Mouse (Mus musculus) spleen, adult 2 months (tissue): ENCODE results near the gene Bri3. TPM values are rescaled to one million over a fixed set of nuclear protein-coding genes. Genes with fewer than 3 reads are reported as not detected.

Source experiments
- DNase-seq, 2 experiments: peaks; one replicate each; pipeline versions ENCODE4 v3.0.0 to v3.0.0-alpha.2; 2012 to 2021; ENCODE audit warnings: low spot score in 2 of 2, low read depth in 1 of 2
- H3K27ac ChIP-seq: fragments of 200-500 bp; 2 replicates; pipeline ENCODE4 v1.5.1; 2012; ENCODE audit warnings: low read length, inconsistent platforms; ENCODE audit not compliant: insufficient read depth
- H3K27me3 ChIP-seq: fragments of 200-500 bp; 2 replicates; pipeline ENCODE4 v1.6.1; 2012; ENCODE audit warnings: mild to moderate bottlenecking, moderate library complexity, low read length, inconsistent platforms; ENCODE audit not compliant: control insufficient read depth, insufficient read depth
- H3K36me3 ChIP-seq: fragments of 200-500 bp; 2 replicates; pipeline ENCODE4 v1.6.1; 2012; ENCODE audit warnings: mild to moderate bottlenecking, low read length, inconsistent platforms; ENCODE audit not compliant: control insufficient read depth, insufficient read depth
- H3K4me1 ChIP-seq: fragments of 200-500 bp; 2 replicates; pipeline ENCODE4 v1.6.1; 2011; ENCODE audit warnings: inconsistent platforms; ENCODE audit not compliant: control insufficient read depth, insufficient read depth, insufficient read length
- H3K4me3 ChIP-seq: fragments of 200-500 bp; 2 replicates; pipeline ENCODE4 v1.5.1; 2011; ENCODE audit warnings: mild to moderate bottlenecking, inconsistent platforms; ENCODE audit not compliant: insufficient read depth, insufficient read length; ENCODE audit errors: extremely low read depth
- CTCF ChIP-seq: fragments of 200-500 bp; IDR thresholded peaks from 2 replicates; pipeline ENCODE4 v1.5.1; 2011; ENCODE audit warnings: mild to moderate bottlenecking, inconsistent platforms; ENCODE audit not compliant: insufficient read depth, insufficient read length, insufficient replicate concordance; ENCODE audit errors: extremely low read depth
- POLR2A ChIP-seq: fragments of 200-500 bp; IDR thresholded peaks from 2 replicates; pipeline ENCODE4 v1.6.1; 2011; ENCODE audit warnings: low read depth, low read length, inconsistent platforms
- WGBS: fragments of 180-500 bp; shearing (Covaris S2); methylation state at CpG from one replicate; pipeline ENCODE4 v1.1.7; 2018; 5-methylcytosine and 5-hydroxymethylcytosine counted together
- polyA plus RNA-seq: library from polyadenylated mRNA; depleted of rRNA; stranded (reverse); fragments of >200 nt; gene quantifications from 2 replicates; pipeline ENCODE4 v1.2.3, GENCODE M21; 2012

The Bri3 gene
- polyA plus RNA-seq, 1 experiment: 50.2 TPM

DNA sequence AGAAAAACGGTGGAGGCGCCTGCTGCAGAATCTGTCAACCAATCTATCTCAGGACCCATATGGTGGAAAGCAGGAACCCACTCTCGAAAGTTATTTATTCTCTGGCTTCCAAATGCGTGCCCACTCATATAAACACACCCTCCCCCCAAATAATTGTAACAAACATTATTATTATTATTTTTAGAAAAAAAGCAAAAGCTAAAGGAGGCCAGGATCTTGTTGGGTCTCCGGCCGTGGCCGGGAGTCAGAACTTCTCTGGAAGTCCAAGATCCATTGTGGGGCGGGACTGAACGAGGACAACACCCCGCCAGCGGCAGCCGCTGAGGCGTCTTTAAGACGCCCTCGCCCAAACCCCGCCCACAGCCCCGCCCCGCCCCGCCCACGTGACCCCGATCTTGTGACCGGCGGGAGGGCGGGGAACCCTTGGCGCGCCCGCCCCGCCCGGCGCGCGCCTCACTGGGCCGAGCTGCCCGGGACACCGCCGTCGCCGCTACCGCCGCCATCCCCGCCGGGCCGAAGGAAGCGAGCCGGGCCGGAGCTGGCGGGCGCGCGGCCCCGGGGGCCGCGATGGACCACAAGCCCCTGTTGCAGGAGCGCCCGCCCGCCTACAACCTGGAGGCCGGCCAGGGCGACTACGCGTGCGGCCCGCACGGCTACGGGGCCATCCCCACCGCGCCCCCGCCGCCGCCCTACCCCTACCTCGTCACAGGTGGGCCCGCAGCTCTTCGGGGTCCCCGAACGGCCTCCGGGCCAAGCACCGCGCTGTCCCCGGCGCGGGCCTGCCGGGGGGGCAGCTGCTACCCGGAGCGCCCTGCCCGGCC is 10.8 kb downstream of the Bri3 start:
- Histone ChIP-seq H3K36me3 (no peaks in the 10 kb centered on the region), H3K4me1 (peaks cover 24% of the 10 kb centered on the region; the same call in 1 of the 2 replicates), H3K4me3 (peak overlapping the region; percentile 72), H3K27ac (peak overlapping the region; percentile 65), H3K27me3 (no peaks in the 10 kb centered on the region)
- peak; percentile 28 for TF ChIP-seq POLR2A
- TF ChIP-seq CTCF: no peak
- under 1% methylated on average over 72 of the region's 84 CpGs for WGBS
- DNase-seq: peak; percentile 69 to 80

DNA sequence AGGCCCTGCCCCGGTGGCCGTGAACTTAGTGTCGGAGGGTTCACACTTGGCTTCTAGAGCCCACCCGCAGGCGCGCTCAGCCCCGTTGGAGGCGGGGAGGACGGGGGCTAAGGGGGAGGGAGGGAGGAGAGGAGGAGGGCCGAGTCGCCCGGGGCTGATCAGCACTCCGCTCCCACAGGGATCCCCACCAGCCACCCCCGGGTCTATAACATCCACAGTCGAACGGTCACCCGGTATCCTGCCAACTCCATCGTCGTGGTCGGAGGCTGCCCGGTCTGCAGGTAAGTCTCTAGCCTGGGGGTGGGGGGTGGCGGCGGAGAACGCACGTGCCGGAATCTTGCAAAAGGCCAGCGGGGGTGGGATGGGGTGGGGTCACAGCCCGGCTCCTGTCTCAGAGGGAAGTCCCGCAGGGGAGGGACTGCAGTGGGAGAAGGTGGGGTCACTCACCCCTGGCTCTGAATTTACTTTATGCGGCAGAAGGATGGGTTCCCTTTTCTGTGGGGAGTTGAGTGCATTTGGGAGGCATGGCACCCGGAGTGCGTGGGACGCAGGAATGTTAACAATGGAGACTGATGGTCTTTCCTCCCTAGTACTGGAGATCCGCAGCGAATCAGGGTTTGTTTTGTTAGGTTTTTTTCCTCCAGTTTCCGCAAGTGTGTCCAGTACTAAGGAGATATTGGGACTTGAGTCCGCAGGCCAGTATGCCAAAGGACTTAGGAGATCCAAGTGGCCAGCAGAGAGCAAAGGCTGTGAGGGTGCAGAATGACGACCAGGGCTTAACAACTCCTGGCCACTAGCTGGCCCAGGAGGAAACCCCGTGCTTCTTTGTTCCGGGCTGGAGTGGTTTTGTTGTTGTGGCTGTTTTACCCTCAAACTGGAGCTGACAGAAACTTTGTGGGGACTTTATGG is 11.6 kb downstream of the Bri3 start:
- WGBS: 2% methylated on average over 37 of the region's 40 CpGs
- H3K4me3 ChIP-seq: peak overlapping the region; percentile 72
- no peaks in the 10 kb centered on the region for H3K27me3 ChIP-seq
- H3K4me1 ChIP-seq: peaks cover 24% of the 10 kb centered on the region; the same call in 1 of the 2 replicates
- H3K36me3 ChIP-seq: no peaks in the 10 kb centered on the region
- peak overlapping the region; percentile 65 for H3K27ac ChIP-seq
- TF ChIP-seq CTCF: no peak
- no peak for TF ChIP-seq POLR2A
- DNase-seq: peak; percentile 22 to 30

DNA sequence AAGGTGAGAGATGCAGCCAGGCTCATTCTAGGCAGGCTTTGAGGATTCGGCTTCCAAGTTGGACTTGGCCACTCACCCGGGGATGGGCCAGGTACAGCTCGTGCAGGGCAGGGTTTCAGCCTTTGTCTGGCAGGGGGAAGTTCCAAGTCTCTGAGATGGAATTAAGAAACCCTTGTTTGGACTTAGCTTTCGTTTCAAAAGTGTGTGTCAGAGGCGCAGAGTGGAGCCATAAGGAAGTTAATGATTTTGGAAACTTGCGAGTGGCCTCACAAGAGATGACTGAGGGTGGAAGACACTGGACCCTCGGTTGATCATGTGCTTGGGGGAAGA is 12.3 kb downstream of the Bri3 start:
- DNase-seq: no peak
- Histone ChIP-seq H3K27me3 (no peaks in the 10 kb centered on the region), H3K36me3 (no peaks in the 10 kb centered on the region), H3K4me3 (peak overlapping the region; percentile 72; the same call in 1 of the 2 replicates), H3K4me1 (peaks cover 23% of the 10 kb centered on the region; the same call in 1 of the 2 replicates), H3K27ac (peak overlapping the region; percentile 40)
- no peak for TF ChIP-seq CTCF
- no peak for TF ChIP-seq POLR2A
- WGBS: 24% methylated on average over 7 of the region's 7 CpGs

DNA sequence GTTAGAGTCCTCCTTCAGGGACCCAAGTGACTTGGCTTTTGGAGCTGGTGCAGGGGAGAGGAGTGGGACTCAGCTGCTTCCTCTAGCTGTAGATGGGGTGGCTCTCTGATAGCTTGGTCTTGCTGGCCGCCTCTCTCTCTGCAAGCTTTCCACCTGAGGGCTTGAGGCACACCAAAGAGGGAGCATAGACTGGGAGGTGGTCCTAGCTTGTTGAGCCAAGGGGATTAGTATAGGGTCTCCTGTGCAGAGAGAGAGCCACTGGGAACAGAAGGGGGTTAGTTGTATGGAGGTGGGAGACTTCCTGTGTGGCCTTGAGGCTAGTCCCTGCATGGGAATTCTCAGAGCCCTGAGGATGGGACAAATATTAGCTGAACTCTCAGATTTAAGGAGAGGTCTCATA is 12.7 kb downstream of the Bri3 start:
- H3K36me3 ChIP-seq: no peaks in the 10 kb centered on the region; the same call in 1 of the 2 replicates
- no peak for DNase-seq
- H3K4me1 ChIP-seq: peaks cover 19% of the 10 kb centered on the region; the same call in 1 of the 2 replicates
- WGBS: 76% methylated on average over 1 of the region's 1 CpGs
- no peaks in the 10 kb centered on the region for H3K27me3 ChIP-seq
- TF ChIP-seq POLR2A: no peak
- peak overlapping the region; percentile 72; the same call in 1 of the 2 replicates for H3K4me3 ChIP-seq
- H3K27ac ChIP-seq: peak overlapping the region; percentile 40

DNA sequence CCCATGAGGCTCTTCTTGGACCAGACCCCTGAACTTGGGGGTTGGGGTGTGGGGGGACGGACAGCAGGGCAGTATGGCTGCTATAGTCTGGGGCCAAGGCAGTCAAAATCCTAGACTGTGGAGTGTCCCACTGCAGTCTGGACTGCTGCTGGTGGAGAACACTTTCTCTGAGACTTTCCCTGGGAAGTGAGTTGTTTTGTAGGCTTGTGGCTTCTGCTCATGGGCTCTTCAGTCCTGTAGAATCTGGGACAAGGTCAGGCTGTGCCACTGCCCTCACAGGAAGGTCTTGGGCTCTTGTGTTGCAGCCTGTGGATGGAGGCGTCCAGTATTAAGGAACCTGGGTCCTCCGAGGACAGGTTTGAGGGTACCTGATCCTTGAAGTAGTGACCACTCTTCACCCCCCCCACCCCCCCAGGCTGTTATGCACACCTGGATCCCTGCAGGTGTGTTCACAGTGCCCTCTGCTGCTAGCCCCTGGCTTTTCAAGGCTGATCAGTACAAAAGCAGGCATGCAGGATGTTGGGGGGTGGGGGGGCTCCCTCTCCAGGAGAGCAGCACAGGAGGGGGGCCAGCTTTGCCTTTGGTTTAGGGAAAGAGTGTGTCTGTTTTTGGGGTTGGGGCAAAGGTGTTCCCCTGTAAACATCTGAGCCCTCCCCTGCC is 13.3 kb downstream of the Bri3 start:
- 87% methylated on average over 3 of the region's 3 CpGs for WGBS
- TF ChIP-seq POLR2A: no peak
- Histone ChIP-seq H3K27me3 (no peaks in the 10 kb centered on the region), H3K4me1 (peaks cover 13% of the 10 kb centered on the region; the same call in 1 of the 2 replicates), H3K27ac (no peak overlapping the region), H3K36me3 (no peaks in the 10 kb centered on the region; the same call in 1 of the 2 replicates), H3K4me3 (no peak overlapping the region)
- DNase-seq: no peak

DNA sequence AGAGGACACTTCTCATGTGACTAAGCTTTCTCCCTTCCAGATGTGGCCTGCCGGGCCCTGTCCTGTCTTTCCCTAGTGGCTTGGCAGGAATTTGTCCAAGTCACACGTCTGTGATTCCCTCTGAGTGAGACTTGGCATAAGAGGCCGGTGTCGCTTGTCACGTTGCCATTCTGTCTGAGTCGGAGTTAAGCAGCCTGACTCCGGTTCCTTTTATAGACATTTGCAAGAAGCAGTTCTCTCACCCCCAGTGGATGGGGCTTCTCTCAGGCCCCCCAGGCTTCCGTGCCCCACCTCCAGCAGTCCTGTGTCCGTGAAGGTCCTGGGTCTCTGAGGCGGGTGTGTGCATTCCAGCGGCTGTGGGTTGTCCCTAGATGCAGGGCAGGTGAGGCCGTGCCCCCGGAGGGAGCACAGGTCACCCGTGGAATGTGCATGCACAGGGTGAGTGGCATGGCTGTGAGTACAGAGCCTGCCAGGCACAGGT is 13.9 kb downstream of the Bri3 start:
- Histone ChIP-seq H3K36me3 (no peaks in the 10 kb centered on the region; the same call in 1 of the 2 replicates), H3K27me3 (no peaks in the 10 kb centered on the region), H3K27ac (no peak overlapping the region), H3K4me1 (peaks cover 13% of the 10 kb centered on the region; the same call in 1 of the 2 replicates), H3K4me3 (no peak overlapping the region)
- no peak for TF ChIP-seq POLR2A
- no peak for TF ChIP-seq CTCF
- no peak for DNase-seq
- 88% methylated on average over 14 of the region's 14 CpGs for whole genome bisulfite sequencing
